In the genomic region with DNA sequence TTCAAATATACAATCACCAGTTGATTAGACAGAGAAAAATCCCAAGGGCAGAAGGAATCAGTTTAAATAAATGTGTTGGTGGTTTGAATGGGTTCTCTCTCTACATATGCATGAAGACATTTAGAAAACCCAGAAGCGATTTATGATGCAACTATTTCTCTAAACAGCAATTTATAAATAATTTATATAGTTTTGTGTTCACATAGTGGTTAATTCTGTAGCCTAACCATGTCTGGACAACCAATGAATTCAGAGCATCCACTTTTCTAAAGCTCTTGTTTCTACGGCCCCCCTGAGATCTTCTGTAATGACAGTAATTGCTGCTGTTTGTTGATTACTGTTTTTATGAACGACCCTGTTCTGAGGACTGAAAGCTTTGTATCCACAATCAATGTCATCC, we compare ENCODE assay signal across 35 mouse cellular contexts.
"Had no signal": no experiment of that assay in that cellular context is flagged by ENCODE, and none has a peak within 500 bp of the region (broad histone marks: within the 10 kb centered on the region; RNA-seq: fewer than 3 reads in every experiment).

No protein-coding gene starts in this region.

- H3K4me1 ChIP-seq: heart, embryonic 10.5 days; heart, embryonic 12.5 days; heart, embryonic 13.5 days; heart, embryonic 15.5 days; hindbrain, embryonic 10.5 days; hindbrain, embryonic 12.5 days; hindbrain, embryonic 13.5 days; hindbrain, embryonic 15.5 days; intestine, embryonic 15.5 days; kidney, embryonic 15.5 days had no signal

- H3K4me2 ChIP-seq: heart, embryonic 11.5 days; heart, embryonic 12.5 days; heart, embryonic 13.5 days; heart, embryonic 15.5 days; hindbrain, embryonic 12.5 days; hindbrain, embryonic 13.5 days; hindbrain, embryonic 14.5 days; hindbrain, embryonic 15.5 days; intestine, embryonic 15.5 days; kidney, embryonic 15.5 days had no signal

- H3K27me3 ChIP-seq: heart, embryonic 12.5 days; heart, embryonic 13.5 days; heart, embryonic 15.5 days; hindbrain, embryonic 12.5 days; hindbrain, embryonic 13.5 days; hindbrain, embryonic 15.5 days; intestine, embryonic 15.5 days; kidney, embryonic 15.5 days had no signal

- H3K9ac ChIP-seq: heart, embryonic 12.5 days; heart, embryonic 13.5 days; heart, embryonic 15.5 days; hindbrain, embryonic 12.5 days; hindbrain, embryonic 13.5 days; hindbrain, embryonic 14.5 days; hindbrain, embryonic 15.5 days; intestine, embryonic 15.5 days; kidney, embryonic 15.5 days had no signal

- ATAC-seq: hindbrain, embryonic 16.5 days; hindbrain, postnatal 0 days; inflammation-experienced regulatory T-cells, adult 6 months; intestine, embryonic 15.5 days; intestine, embryonic 16.5 days; intestine, postnatal 0 days had no signal

- H3K4me3 ChIP-seq: heart, embryonic 10.5 days; heart, embryonic 12.5 days; heart, embryonic 13.5 days; heart, embryonic 15.5 days; hindbrain, embryonic 10.5 days; hindbrain, embryonic 12.5 days; hindbrain, embryonic 13.5 days; hindbrain, embryonic 15.5 days; intestine, embryonic 15.5 days; kidney, embryonic 15.5 days; layer of hippocampus, adult 2 months had no signal

- H3K27ac ChIP-seq: heart, embryonic 10.5 days; heart, embryonic 13.5 days; heart, embryonic 15.5 days; hindbrain, embryonic 10.5 days; hindbrain, embryonic 12.5 days; hindbrain, embryonic 13.5 days; hindbrain, embryonic 14.5 days; hindbrain, embryonic 15.5 days; hindbrain, postnatal 0 days; intestine, embryonic 15.5 days; kidney, embryonic 15.5 days; kidney, postnatal 0 days; layer of hippocampus, adult 2 months had no signal

- DNase-seq: heart, postnatal 10 days; heart, postnatal 14 days; heart, postnatal 36 days; heart, postnatal 4 days; kidney, adult 11 months; kidney, adult 18-20 months; kidney, adult 2 months; kidney, adult 8-10 months; kidney, adult 9 months; kidney, postnatal 10 days; kidney, postnatal 14 days; kidney, postnatal 25 days; kidney, postnatal 36 days; kidney, postnatal 4 days; layer of hippocampus, adult 9-11 months; layer of hippocampus, postnatal 36 days had no signal

- H3K9me3 ChIP-seq: heart, embryonic 10.5 days; heart, embryonic 12.5 days; heart, embryonic 13.5 days; heart, embryonic 15.5 days; hindbrain, embryonic 10.5 days; hindbrain, embryonic 12.5 days; hindbrain, embryonic 13.5 days; hindbrain, embryonic 15.5 days; intestine, embryonic 15.5 days; kidney, embryonic 15.5 days had no signal

- H3K36me3 ChIP-seq: heart, embryonic 10.5 days; heart, embryonic 12.5 days; heart, embryonic 13.5 days; heart, embryonic 15.5 days; hindbrain, embryonic 10.5 days; hindbrain, embryonic 12.5 days; hindbrain, embryonic 13.5 days; hindbrain, embryonic 15.5 days; intestine, embryonic 15.5 days; kidney, embryonic 15.5 days had no signal
